Mouse (Mus musculus) brown adipose tissue, adult 24 weeks (tissue): ENCODE results near the gene Washc1. TPM values are rescaled to one million over a fixed set of nuclear protein-coding genes. Genes with fewer than 3 reads are reported as not detected.
"Not testable (repeated sequence)": the region's sequence is repeated elsewhere in the genome, so short reads cannot be mapped to it uniquely, and the experiment has no call there.

Source experiments
- H3K27ac ChIP-seq: fragments of 200-500 bp; replicated peaks from 2 replicates; pipeline ENCODE4 v1.5.1; 2012; ENCODE audit warnings: low read depth, mild to moderate bottlenecking, low read length
- H3K4me1 ChIP-seq: fragments of 200-500 bp; 2 replicates; pipeline ENCODE4 v1.6.1; 2012; ENCODE audit warnings: low read length, mixed read lengths; ENCODE audit not compliant: control insufficient read depth, insufficient read depth, insufficient read length
- H3K4me3 ChIP-seq: fragments of 200-500 bp; 2 replicates; pipeline ENCODE4 v1.5.1; 2012; ENCODE audit warnings: low read depth, mild to moderate bottlenecking, low read length, moderate library complexity; ENCODE audit not compliant: insufficient read depth
- polyA plus RNA-seq: library from polyadenylated mRNA; stranded (reverse); fragments of >200 nt; gene quantifications from 2 replicates; pipeline ENCODE4 v1.2.4, GENCODE M21; 2012; ENCODE audit not compliant: missing spikeins, insufficient read depth, insufficient read length

Washc1 gene
- 12.1 and 15.1 TPM in 2 replicates for polyA plus RNA-seq

GRCm38 (mm10) chr17:66111402-66111959 is at the start of gene Washc1:
Gene Washc1, plus strand, starts transcription at chr17:66111545.
- H3K4me1 ChIP-seq: peaks cover 7% of the 10 kb centered on the region
- peak within 1 kb of the TSS; percentile 55 for H3K27ac ChIP-seq
- peak within 1 kb of the TSS; percentile 97 for H3K4me3 ChIP-seq

GRCm38 (mm10) chr17:66065115-66065514 is 46.2 kb upstream of the Washc1 start:
- Histone ChIP-seq H3K4me3 (no peak overlapping the region), H3K4me1 (no peaks in the 10 kb centered on the region), H3K27ac (no peak overlapping the region)

- H3K27ac ChIP-seq, H3K4me3 ChIP-seq, H3K4me1 ChIP-seq: not testable (repeated sequence)
Measured at GRCm38 (mm10) chr17:66069036-66069435, 42.3 kb upstream of the Washc1 start.

- Histone ChIP-seq H3K4me1 (peaks cover 3% of the 10 kb centered on the region; the same call in 1 of the 2 replicates), H3K4me3 (no peak overlapping the region), H3K27ac (no peak overlapping the region)
Measured at GRCm38 (mm10) chr17:66073971-66074370, 37.4 kb upstream of the Washc1 start.

GRCm38 (mm10) chr17:66075827-66076173 is 35.5 kb upstream of the Washc1 start:
- H3K27ac ChIP-seq: peak overlapping the region; percentile 69
- H3K4me1 ChIP-seq: peaks cover 3% of the 10 kb centered on the region; the same call in 1 of the 2 replicates
- H3K4me3 ChIP-seq: peak overlapping the region; percentile 91

GRCm38 (mm10) chr17:66076174-66076927 is 35.0 kb upstream of the Washc1 start:
- Histone ChIP-seq H3K4me1 (peaks cover 3% of the 10 kb centered on the region; the same call in 1 of the 2 replicates), H3K4me3 (peak overlapping the region; percentile 91), H3K27ac (peak overlapping the region; percentile 69)

- H3K4me1 ChIP-seq: peaks cover 3% of the 10 kb centered on the region; the same call in 1 of the 2 replicates
- H3K4me3 ChIP-seq: peak within 1 kb of the TSS; percentile 91
- H3K27ac ChIP-seq: peak within 1 kb of the TSS; percentile 69
Measured at GRCm38 (mm10) chr17:66076934-66077333, 34.4 kb upstream of the Washc1 start, which contains the start of gene Ankrd12. Gene Ankrd12, minus strand, starts transcription at chr17:66077089.

GRCm38 (mm10) chr17:66077437-66077850 is 33.9 kb upstream of the Washc1 start:
- Histone ChIP-seq H3K4me1 (peaks cover 3% of the 10 kb centered on the region; the same call in 1 of the 2 replicates), H3K4me3 (peak overlapping the region; percentile 91), H3K27ac (peak overlapping the region; percentile 33; the same call in 1 of the 2 replicates)

- no peak overlapping the region for H3K4me3 ChIP-seq
- H3K27ac ChIP-seq: no peak overlapping the region
- H3K4me1 ChIP-seq: no peaks in the 10 kb centered on the region
Measured at GRCm38 (mm10) chr17:66084486-66084885, 26.9 kb upstream of the Washc1 start.

- Histone ChIP-seq H3K27ac (no peak overlapping the region), H3K4me1 (no peaks in the 10 kb centered on the region), H3K4me3 (no peak overlapping the region)
Measured at GRCm38 (mm10) chr17:66085038-66085437, 26.3 kb upstream of the Washc1 start.

- Histone ChIP-seq H3K4me1 (no peaks in the 10 kb centered on the region), H3K27ac (no peak overlapping the region), H3K4me3 (no peak overlapping the region)
Measured at GRCm38 (mm10) chr17:66090251-66090650, 21.1 kb upstream of the Washc1 start.

- H3K4me3 ChIP-seq: no peak overlapping the region
- H3K4me1 ChIP-seq: no peaks in the 10 kb centered on the region
- no peak overlapping the region for H3K27ac ChIP-seq
Measured at GRCm38 (mm10) chr17:66091392-66091791, 20.0 kb upstream of the Washc1 start.

- H3K4me3 ChIP-seq: no peak overlapping the region
Measured at GRCm38 (mm10) chr17:66092065-66092464, 19.3 kb upstream of the Washc1 start.

GRCm38 (mm10) chr17:66092664-66093063 is 18.7 kb upstream of the Washc1 start:
- Histone ChIP-seq H3K4me3 (no peak overlapping the region), H3K27ac (no peak overlapping the region), H3K4me1 (0 out of 2 replicates have a peak, but pooled peaks cover 3% of the 10 kb centered on the region)

More at GRCm38 (mm10) chr17:66092065-66092464, 19.3 kb upstream of the Washc1 start:
- H3K27ac ChIP-seq: no peak overlapping the region
- 0 out of 2 replicates have a peak, but pooled peaks cover 3% of the 10 kb centered on the region for H3K4me1 ChIP-seq

GRCm38 (mm10) chr17:66100566-66101379 is 10.6 kb upstream of the Washc1 start:
- H3K4me3 ChIP-seq: peak overlapping the region; percentile 97
- peak overlapping the region; percentile 95 for H3K27ac ChIP-seq
- H3K4me1 ChIP-seq: peaks cover 7% of the 10 kb centered on the region
